In the genomic region with DNA sequence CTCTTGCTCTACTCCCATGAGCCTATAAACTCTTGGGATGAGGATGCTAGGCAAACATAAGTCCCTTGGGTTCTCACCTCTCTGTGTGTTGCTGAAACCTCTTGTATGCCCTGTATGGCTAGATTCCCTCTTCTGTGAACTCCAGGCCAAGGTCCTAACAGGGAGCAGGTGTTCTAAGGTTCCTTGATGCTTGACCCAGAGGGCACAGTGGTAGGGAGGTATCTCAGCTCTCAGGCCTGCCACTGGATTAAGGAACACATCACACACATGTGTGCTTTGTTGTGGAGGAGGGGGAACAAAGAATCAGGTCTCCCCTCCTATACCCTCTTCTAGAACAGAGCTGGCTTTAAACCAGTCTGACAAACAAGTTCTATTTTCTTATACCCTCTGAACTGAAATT, we compare ENCODE assay signal across 8 mouse cellular contexts. TPM values are rescaled to one million over a fixed set of nuclear protein-coding genes. Genes with fewer than 3 reads are reported as not detected.
DNase-seq lines count a peak whose midpoint lies in the region; ATAC-seq and TF ChIP-seq lines count a peak whose summit lies in the region.

Gene Dnal4 (minus strand): TSS at position 101 of the 400 bp plus-strand sequence.

- no peaks in the 10 kb centered on the region for H3K36me3 ChIP-seq in lung, embryonic 14.5 days (ENCODE audit: insufficient read depth)
- no peaks in the 10 kb centered on the region for H3K36me3 ChIP-seq in embryonic facial prominence, embryonic 10.5 days (replicated peaks)
- H3K36me3 ChIP-seq in macrophage (ENCODE audit: inconsistent target), result no peaks in the 10 kb centered on the region

- H3K27me3 ChIP-seq in lung, embryonic 14.5 days (ENCODE audit: insufficient read depth, low read length), result no peaks in the 10 kb centered on the region
- H3K27me3 ChIP-seq in embryonic facial prominence, embryonic 10.5 days (replicated peaks; ENCODE audit: low read depth, poor library complexity, severe bottlenecking), result no peaks in the 10 kb centered on the region

- no peak within 1 kb of the TSS for H3K9ac ChIP-seq in lung, embryonic 14.5 days

- no peak for ATAC-seq in lung, embryonic 14.5 days (ENCODE audit: insufficient read depth)
- no peak for ATAC-seq in frontal cortex, adult (ENCODE audit: low TSS enrichment)

- H3K4me3 ChIP-seq in lung, embryonic 14.5 days (ENCODE audit: low read depth, low read length), result no peak within 1 kb of the TSS
- H3K4me3 ChIP-seq in embryonic facial prominence, embryonic 10.5 days, result no peak within 1 kb of the TSS
- no peak within 1 kb of the TSS for H3K4me3 ChIP-seq in macrophage (ENCODE audit: inconsistent target)

- no peak within 1 kb of the TSS for H3K27ac ChIP-seq in lung, embryonic 14.5 days (ENCODE audit: low read depth)
- H3K27ac ChIP-seq in embryonic facial prominence, embryonic 10.5 days (replicated peaks), result no peak within 1 kb of the TSS
- no peak within 1 kb of the TSS for H3K27ac ChIP-seq in macrophage

- H3K4me2 ChIP-seq in lung, embryonic 14.5 days, result no peak within 1 kb of the TSS

- peaks cover 11% of the 10 kb centered on the region; the same call in 1 of the 2 replicates for H3K79me2 ChIP-seq in macrophage (ENCODE audit: inconsistent target)

- no peaks in the 10 kb centered on the region for H3K9me3 ChIP-seq in lung, embryonic 14.5 days (ENCODE audit: low read depth, low read length)
- no peaks in the 10 kb centered on the region for H3K9me3 ChIP-seq in embryonic facial prominence, embryonic 10.5 days

- no peak for DNase-seq in lung, embryonic 14.5 days
- no peak for DNase-seq in lung, postnatal 10 days
- DNase-seq in embryonic facial prominence, embryonic 10.5 days (ENCODE audit: low spot score), result no peak
- no peak for DNase-seq in heart, postnatal 4 days
- no peak for DNase-seq in gastrocnemius, postnatal 25 days
- no peak for DNase-seq in frontal cortex, postnatal 10 days (ENCODE audit: low spot score in 2 of 2)

- peaks cover 6% of the 10 kb centered on the region; the same call in 1 of the 2 replicates for H3K4me1 ChIP-seq in lung, embryonic 14.5 days (ENCODE audit: insufficient read depth)
- H3K4me1 ChIP-seq in embryonic facial prominence, embryonic 10.5 days, result peaks cover 21% of the 10 kb centered on the region

- no peak for TF ChIP-seq CTCF in lung, embryonic 14.5 days (IDR thresholded peaks at IDR 0.05; ENCODE audit: low read depth)

RNA-seq across cellular contexts. Expression of gene Dnal4, which starts in this region (rescaled TPM):
- 61.0 and 63.8 TPM in 2 replicates for polyA plus RNA-seq in lung, embryonic 14.5 days (2014; fragmentation: Nextera tagmentation; extraction: Ambion mirVana)
- 66.3 and 68.6 TPM in 2 replicates for polyA plus RNA-seq in embryonic facial prominence, embryonic 10.5 days (2016; fragmentation: Nextera tagmentation; extraction: Ambion mirVana)
- total RNA-seq in heart, postnatal 4 days (2021), result 10 to 100 TPM; 22.3 to 25.1 TPM
- 10 to 100 TPM in 12 of 26 experiments, 1 to 10 TPM in 14; 1.4 to 17.5 (median 9.2) TPM for total RNA-seq in macrophage (2018; cell fraction: chromatin; rRNA removed)
- total RNA-seq in macrophage (2018; cell fraction: cytosol; rRNA removed), result 10 to 100 TPM; 14.4 to 28.7 (median 23.6) TPM
- 10 to 100 TPM in 14 of 26 experiments, 1 to 10 TPM in 12; 3.7 to 20.6 (median 10.9) TPM for total RNA-seq in macrophage (2018; cell fraction: nucleus; rRNA removed)
- 16.8 to 18.9 TPM (median 17.3 TPM) in 3 replicates for polyA plus RNA-seq in macrophage (2018)
- 1 to 10 TPM; 5.9 to 6.1 TPM for total RNA-seq in gastrocnemius, postnatal 25 days (2021)
